Mouse (Mus musculus) testis, adult 2 months (tissue): Measurements from ENCODE around the gene Lpar2.

Experiments used
- CTCF ChIP-seq: fragments of 200-500 bp; IDR thresholded peaks from 2 replicates; pipeline ENCODE4 v1.5.1; 2012; ENCODE audit warnings: low read depth, mild to moderate bottlenecking, inconsistent platforms, low read length, moderate library complexity; ENCODE audit not compliant: control insufficient read depth, insufficient read depth, insufficient replicate concordance
- POLR2A ChIP-seq: fragments of 200-500 bp; IDR thresholded peaks from 2 replicates; pipeline ENCODE4 v1.6.1; 2012; ENCODE audit warnings: low read depth, mild to moderate bottlenecking, inconsistent platforms, low read length, moderate library complexity; ENCODE audit not compliant: control insufficient read depth

DNA sequence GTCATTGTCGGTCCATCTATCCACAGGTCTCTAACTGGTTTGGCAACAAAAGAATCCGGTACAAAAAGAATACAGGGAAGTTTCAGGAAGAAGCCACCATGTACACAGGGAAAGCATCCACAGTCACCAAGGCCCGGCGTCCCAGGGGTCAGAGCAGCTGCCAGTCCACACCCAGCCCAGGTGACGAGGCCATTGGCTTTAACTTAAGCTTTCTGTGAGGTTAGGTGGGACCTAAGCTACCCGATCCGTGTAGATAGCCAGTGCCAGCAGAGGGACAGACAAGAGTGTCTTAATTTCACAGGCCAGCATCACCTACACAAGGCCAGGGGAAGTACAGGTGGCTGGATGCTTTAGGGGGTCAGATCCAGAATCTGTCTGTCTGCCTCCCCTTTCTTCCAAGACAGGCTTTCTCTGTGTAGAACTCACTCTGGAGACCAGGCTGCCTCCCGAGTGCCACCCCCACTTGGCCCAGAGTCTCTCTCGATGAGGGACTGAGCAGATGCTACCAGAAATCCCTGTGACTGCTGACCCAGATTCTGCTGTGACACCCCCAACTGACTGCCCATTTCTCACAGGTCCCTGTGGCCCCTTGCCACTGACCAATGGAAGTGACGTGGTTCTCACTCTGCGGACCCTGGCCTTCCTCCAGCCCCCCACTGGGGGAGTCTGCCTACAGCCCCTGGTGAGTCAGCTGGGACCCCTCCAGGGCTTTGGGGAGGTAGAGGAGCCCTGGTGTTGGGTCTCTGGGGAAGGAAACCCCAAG, 48.0 kb downstream of the Lpar2 start:
- no peak for TF ChIP-seq CTCF
- TF ChIP-seq POLR2A = no peak
